Mouse (Mus musculus): ENCODE data around the gene Tmem11. TPM values are rescaled to one million over a fixed set of nuclear protein-coding genes. Genes with fewer than 3 reads are reported as not detected.

The Tmem11 gene
- polyA plus RNA-seq, 1 experiment from 2014 or later = 39.8 TPM

GRCm38 (mm10) chr11:60867904-60868303 lies 11.2 kb downstream of the Tmem11 start:
- no peak overlapping the region for H3K27ac ChIP-seq (replicated peaks)
- H3K27me3 ChIP-seq (ENCODE audit: control insufficient read depth, insufficient read depth, low read length) = no peaks in the 10 kb centered on the region
- peaks cover 16% of the 10 kb centered on the region for H3K36me3 ChIP-seq (ENCODE audit: control insufficient read depth, insufficient read depth, low read length)
- no peak overlapping the region for H3K9ac ChIP-seq (ENCODE audit: low read length)
- H3K4me3 ChIP-seq (ENCODE audit: low read depth, low read length) = no peak overlapping the region
- DNase-seq (ENCODE audit: low spot score) = no peak
- TF ChIP-seq CTCF (IDR thresholded peaks at IDR 0.05; ENCODE audit: low read depth) (no peak), EP300 (optimal IDR thresholded peaks at IDR 0.05) (no peak)
- H3K4me2 ChIP-seq (replicated peaks; ENCODE audit: low read depth) = no peak overlapping the region
- no peaks in the 10 kb centered on the region for H3K4me1 ChIP-seq (replicated peaks; ENCODE audit: control insufficient read depth, insufficient read depth)
- 46% methylated on average over 8 of the region's 8 CpGs for WGBS
- no peaks in the 10 kb centered on the region for H3K9me3 ChIP-seq (ENCODE audit: control insufficient read depth, low read length)
- no peak; the same call in 1 of the 2 replicates for ATAC-seq (ENCODE audit: low FRiP score, low TSS enrichment)

- Histone ChIP-seq H3K9me3 (ENCODE audit: control insufficient read depth, low read length) (no peaks in the 10 kb centered on the region), H3K4me1 (replicated peaks; ENCODE audit: control insufficient read depth, insufficient read depth) (no peaks in the 10 kb centered on the region), H3K4me2 (replicated peaks; ENCODE audit: low read depth) (no peak overlapping the region), H3K4me3 (ENCODE audit: low read depth, low read length) (no peak overlapping the region), H3K27me3 (ENCODE audit: control insufficient read depth, insufficient read depth, low read length) (no peaks in the 10 kb centered on the region), H3K27ac (replicated peaks) (no peak overlapping the region), H3K9ac (ENCODE audit: low read length) (no peak overlapping the region), H3K36me3 (ENCODE audit: control insufficient read depth, insufficient read depth, low read length) (peaks cover 18% of the 10 kb centered on the region)
- TF ChIP-seq CTCF (IDR thresholded peaks at IDR 0.05; ENCODE audit: low read depth) (no peak), EP300 (optimal IDR thresholded peaks at IDR 0.05) (no peak)
- WGBS = 84% methylated on average over 3 of the region's 3 CpGs
- no peak for ATAC-seq (ENCODE audit: low FRiP score, low TSS enrichment)
- DNase-seq (ENCODE audit: low spot score) = no peak
Observed at GRCm38 (mm10) chr11:60867456-60867855, 11.6 kb downstream of the Tmem11 start.

GRCm38 (mm10) chr11:60866021-60866420 lies 13.1 kb downstream of the Tmem11 start:
- DNase-seq (ENCODE audit: low spot score) (no peak), ATAC-seq (ENCODE audit: low FRiP score, low TSS enrichment) (no peak)
- H3K36me3 ChIP-seq (ENCODE audit: control insufficient read depth, insufficient read depth, low read length) = peaks cover 23% of the 10 kb centered on the region
- no peak overlapping the region for H3K4me3 ChIP-seq (ENCODE audit: low read depth, low read length)
- no peak overlapping the region for H3K9ac ChIP-seq (ENCODE audit: low read length)
- H3K4me1 ChIP-seq (replicated peaks; ENCODE audit: control insufficient read depth, insufficient read depth) = no peaks in the 10 kb centered on the region
- no peaks in the 10 kb centered on the region for H3K9me3 ChIP-seq (ENCODE audit: control insufficient read depth, low read length)
- H3K4me2 ChIP-seq (replicated peaks; ENCODE audit: low read depth) = no peak overlapping the region
- WGBS = 49% methylated on average over 2 of the region's 2 CpGs
- H3K27me3 ChIP-seq (ENCODE audit: control insufficient read depth, insufficient read depth, low read length) = no peaks in the 10 kb centered on the region
- H3K27ac ChIP-seq (replicated peaks) = no peak overlapping the region
- TF ChIP-seq CTCF (IDR thresholded peaks at IDR 0.05; ENCODE audit: low read depth) (no peak), EP300 (optimal IDR thresholded peaks at IDR 0.05) (no peak)

- H3K4me2 ChIP-seq (replicated peaks; ENCODE audit: low read depth) = no peak overlapping the region
- WGBS = 75% methylated on average over 14 of the region's 14 CpGs
- H3K27ac ChIP-seq (replicated peaks) = no peak overlapping the region
- H3K4me1 ChIP-seq (replicated peaks; ENCODE audit: control insufficient read depth, insufficient read depth) = no peaks in the 10 kb centered on the region
- H3K9ac ChIP-seq (ENCODE audit: low read length) = no peak overlapping the region
- TF ChIP-seq CTCF (IDR thresholded peaks at IDR 0.05; ENCODE audit: low read depth) = no peak
- TF ChIP-seq EP300 (optimal IDR thresholded peaks at IDR 0.05) = no peak
- H3K36me3 ChIP-seq (ENCODE audit: control insufficient read depth, insufficient read depth, low read length) = peaks cover 23% of the 10 kb centered on the region
- no peak overlapping the region for H3K4me3 ChIP-seq (ENCODE audit: low read depth, low read length)
- ATAC-seq (ENCODE audit: low FRiP score, low TSS enrichment) = no peak
- no peak for DNase-seq (ENCODE audit: low spot score)
- H3K27me3 ChIP-seq (ENCODE audit: control insufficient read depth, insufficient read depth, low read length) = no peaks in the 10 kb centered on the region
- H3K9me3 ChIP-seq (ENCODE audit: control insufficient read depth, low read length) = no peaks in the 10 kb centered on the region
Observed at GRCm38 (mm10) chr11:60864916-60865315, 14.2 kb downstream of the Tmem11 start.

- no peak overlapping the region for H3K9ac ChIP-seq (ENCODE audit: low read length)
- DNase-seq (ENCODE audit: low spot score) (no peak), ATAC-seq (ENCODE audit: low FRiP score, low TSS enrichment) (no peak)
- peaks cover 23% of the 10 kb centered on the region for H3K36me3 ChIP-seq (ENCODE audit: control insufficient read depth, insufficient read depth, low read length)
- no peaks in the 10 kb centered on the region for H3K4me1 ChIP-seq (replicated peaks; ENCODE audit: control insufficient read depth, insufficient read depth)
- H3K9me3 ChIP-seq (ENCODE audit: control insufficient read depth, low read length) = no peaks in the 10 kb centered on the region
- TF ChIP-seq CTCF (IDR thresholded peaks at IDR 0.05; ENCODE audit: low read depth) (no peak), EP300 (optimal IDR thresholded peaks at IDR 0.05) (no peak)
- 84% methylated on average over 2 of the region's 2 CpGs for WGBS
- no peak overlapping the region for H3K4me2 ChIP-seq (replicated peaks; ENCODE audit: low read depth)
- no peak overlapping the region for H3K27ac ChIP-seq (replicated peaks)
- no peaks in the 10 kb centered on the region for H3K27me3 ChIP-seq (ENCODE audit: control insufficient read depth, insufficient read depth, low read length)
- H3K4me3 ChIP-seq (ENCODE audit: low read depth, low read length) = no peak overlapping the region
Observed at GRCm38 (mm10) chr11:60864166-60864565, 14.9 kb downstream of the Tmem11 start.

- Histone ChIP-seq H3K27ac (replicated peaks) (no peak overlapping the region), H3K27me3 (ENCODE audit: control insufficient read depth, insufficient read depth, low read length) (no peaks in the 10 kb centered on the region), H3K36me3 (ENCODE audit: control insufficient read depth, insufficient read depth, low read length) (peaks cover 25% of the 10 kb centered on the region), H3K4me3 (ENCODE audit: low read depth, low read length) (no peak overlapping the region), H3K4me2 (replicated peaks; ENCODE audit: low read depth) (no peak overlapping the region), H3K9ac (ENCODE audit: low read length) (no peak overlapping the region), H3K9me3 (ENCODE audit: control insufficient read depth, low read length) (no peaks in the 10 kb centered on the region), H3K4me1 (replicated peaks; ENCODE audit: control insufficient read depth, insufficient read depth) (no peaks in the 10 kb centered on the region)
- ATAC-seq (ENCODE audit: low FRiP score, low TSS enrichment) (no peak), DNase-seq (ENCODE audit: low spot score) (no peak)
- WGBS = 79% methylated on average over 4 of the region's 4 CpGs
- no peak for TF ChIP-seq EP300 (optimal IDR thresholded peaks at IDR 0.05)
- TF ChIP-seq CTCF (IDR thresholded peaks at IDR 0.05; ENCODE audit: low read depth) = no peak
Observed at GRCm38 (mm10) chr11:60863196-60863595, 15.9 kb downstream of the Tmem11 start.
